Comparison of ENCODE assay signal across 8 mouse cellular contexts in genomic region chr10:10558337-10558711, GRCm38 (mm10). TPM values are rescaled to one million over a fixed set of nuclear protein-coding genes. Genes with fewer than 3 reads are reported as not detected.
DNase-seq lines count a peak whose midpoint lies in the region; ATAC-seq lines count a peak whose summit lies in the region.

No protein-coding gene starts in this region.

- no peaks in the 10 kb centered on the region for H3K9me3 ChIP-seq in erythroblast, embryonic 14.5 days (ENCODE audit: control insufficient read depth, low read length)
- H3K9me3 ChIP-seq in megakaryocyte, embryonic 14.5 days: no peaks in the 10 kb centered on the region
- H3K9me3 ChIP-seq in liver, embryonic 15.5 days (replicated peaks): no peaks in the 10 kb centered on the region

- no peak overlapping the region for H3K27ac ChIP-seq in liver, embryonic 15.5 days (replicated peaks)

- no peaks in the 10 kb centered on the region for H3K36me3 ChIP-seq in erythroblast, embryonic 14.5 days (ENCODE audit: control insufficient read depth)
- H3K36me3 ChIP-seq in megakaryocyte, embryonic 14.5 days (replicated peaks; ENCODE audit: low read length): peaks cover 28% of the 10 kb centered on the region
- H3K36me3 ChIP-seq in liver, embryonic 15.5 days (replicated peaks): no peaks in the 10 kb centered on the region

- intact Hi-C loops in left cerebral cortex, postnatal 10 days (cut with DNase I): loop anchor here (5.0 kb wide), 1 partner anchor 151 kb away; no protein-coding TSS in a partner anchor

- H3K27me3 ChIP-seq in erythroblast, embryonic 14.5 days (ENCODE audit: control insufficient read depth): no peaks in the 10 kb centered on the region
- H3K27me3 ChIP-seq in megakaryocyte, embryonic 14.5 days (replicated peaks): no peaks in the 10 kb centered on the region
- no peaks in the 10 kb centered on the region for H3K27me3 ChIP-seq in liver, embryonic 15.5 days

- peak overlapping the region; percentile 60 for H3K4me3 ChIP-seq in erythroblast, embryonic 14.5 days (replicated peaks)
- peak overlapping the region; percentile 99 for H3K4me3 ChIP-seq in megakaryocyte, embryonic 14.5 days (replicated peaks)
- H3K4me3 ChIP-seq in liver, embryonic 15.5 days (replicated peaks): no peak overlapping the region

- peaks cover 8% of the 10 kb centered on the region for H3K4me1 ChIP-seq in erythroblast, embryonic 14.5 days (ENCODE audit: control insufficient read depth)
- peaks cover 28% of the 10 kb centered on the region for H3K4me1 ChIP-seq in megakaryocyte, embryonic 14.5 days
- H3K4me1 ChIP-seq in liver, embryonic 15.5 days (replicated peaks): no peaks in the 10 kb centered on the region

- ATAC-seq in erythroblast, adult 5-6 weeks (replicated peaks; ENCODE audit: low FRiP score, poor library complexity, severe bottlenecking): no peak
- ATAC-seq in megakaryocyte, adult 5-6 weeks (ENCODE audit: poor library complexity, severe bottlenecking): no peak
- peak; percentile 10; the same call in 1 of the 2 replicates for ATAC-seq in liver, embryonic 15.5 days (ENCODE audit: insufficient read depth)

- peak overlapping the region; percentile 74 for H3K4me2 ChIP-seq in liver, embryonic 15.5 days

- 30% methylated on average over 5 of the region's 5 CpGs for WGBS in liver, embryonic 15.5 days (ENCODE audit: insufficient replicate concordance)

- no peak for DNase-seq in Muller cell, postnatal 12 days (ENCODE audit: inconsistent ontology term)
- DNase-seq in cerebellum, postnatal 10 days: no peak
- DNase-seq in left cerebral cortex, postnatal 10 days (ENCODE audit: extremely low spot score in 1 of 2, low spot score in 2 of 2): no peak

- H3K9ac ChIP-seq in liver, embryonic 15.5 days: no peak overlapping the region

RNA-seq across cellular contexts. Expression of gene Rab32, which starts 0.3 kb away (rescaled TPM):
- polyA plus RNA-seq in erythroblast, embryonic 14.5 days (2012): 0.09 and 0.11 TPM in 2 replicates
- 24.0 and 35.1 TPM in 2 replicates for total RNA-seq in erythroblast, adult 5-6 weeks (2015; ENCODE audit: low replicate concordance)
- 11.6 and 17.6 TPM in 2 replicates for total RNA-seq in erythroblast, adult 5-6 weeks (2017; ENCODE audit: low replicate concordance)
- 18.0 and 39.6 TPM in 2 replicates for polyA plus RNA-seq in megakaryocyte, embryonic 14.5 days (2012; ENCODE audit: insufficient read depth, low replicate concordance)
- total RNA-seq in megakaryocyte, adult 5-6 weeks (2015): 155 and 175 TPM in 2 replicates
- 108 and 111 TPM in 2 replicates for total RNA-seq in megakaryocyte, adult 5-6 weeks (2017)
- 22.0 and 22.3 TPM in 2 replicates for polyA plus RNA-seq in liver, embryonic 15.5 days (2015; fragmentation: Nextera tagmentation; extraction: Ambion mirVana)
- total RNA-seq in left cerebral cortex, postnatal 10 days (2021): 1 to 10 TPM; 1.8 to 2.0 TPM

Comparison
In these comparisons a context has a peak if more than half of its experiments do, and no peak if none do; other contexts are left out.
1. RNA of gene Rab32, which starts 0.3 kb away (total RNA-seq): 108 to 175 TPM in megakaryocyte, adult 5-6 weeks and 11.6 to 35.1 TPM in erythroblast, adult 5-6 weeks; 1.8 to 2.0 TPM in left cerebral cortex, postnatal 10 days; every median in the first group is over 4 times any median in the second.